Mouse (Mus musculus): ENCODE results near the gene Lmln.
"Not testable (repeated sequence)": the region's sequence is repeated elsewhere in the genome, so short reads cannot be mapped to it uniquely, and the experiment has no call there.

Gene Lmln

GRCm38 (mm10) chr16:33062024-33062681, at the start of gene Lmln:
Gene Lmln, plus strand, starts transcription at chr16:33062521.
- peak; percentile 64 for DNase-seq

- no peak for DNase-seq
Observed at GRCm38 (mm10) chr16:33013801-33014200, 48.5 kb upstream of the Lmln start.

GRCm38 (mm10) chr16:33014921-33015320, 47.4 kb upstream of the Lmln start:
- no peak for DNase-seq

GRCm38 (mm10) chr16:33015396-33015907, 46.9 kb upstream of the Lmln start:
- no peak for DNase-seq

GRCm38 (mm10) chr16:33015986-33016385, 46.3 kb upstream of the Lmln start:
- no peak for DNase-seq

GRCm38 (mm10) chr16:33017677-33018349, 44.5 kb upstream of the Lmln start:
- DNase-seq: no peak

- no peak for DNase-seq
Observed at GRCm38 (mm10) chr16:33019117-33019770, 43.1 kb upstream of the Lmln start.

- no peak for DNase-seq
Observed at GRCm38 (mm10) chr16:33021381-33021780, 40.9 kb upstream of the Lmln start.

- DNase-seq: peak; percentile 88
Observed at GRCm38 (mm10) chr16:33023750-33024149, 38.6 kb upstream of the Lmln start.

GRCm38 (mm10) chr16:33024456-33025104, 37.7 kb upstream of the Lmln start:
- DNase-seq: peak; percentile 12

- peak; percentile 41 for DNase-seq
Observed at GRCm38 (mm10) chr16:33026357-33026756, 36.0 kb upstream of the Lmln start.

- DNase-seq: no peak
Observed at GRCm38 (mm10) chr16:33036006-33036405, 26.3 kb upstream of the Lmln start.

GRCm38 (mm10) chr16:33042682-33043081, 19.6 kb upstream of the Lmln start:
- DNase-seq: no peak

- peak; percentile 23 for DNase-seq
Observed at GRCm38 (mm10) chr16:33043268-33043667, 19.1 kb upstream of the Lmln start.

GRCm38 (mm10) chr16:33048004-33048403, 14.3 kb upstream of the Lmln start:
- DNase-seq: no peak

GRCm38 (mm10) chr16:33048686-33049085, 13.6 kb upstream of the Lmln start:
- DNase-seq: no peak

- DNase-seq: no peak
Observed at GRCm38 (mm10) chr16:33049809-33050208, 12.5 kb upstream of the Lmln start.

GRCm38 (mm10) chr16:33053141-33053540, 9.2 kb upstream of the Lmln start:
- DNase-seq: no peak

- DNase-seq: not testable (repeated sequence)
Observed at GRCm38 (mm10) chr16:33054927-33055326, 7.4 kb upstream of the Lmln start.

- peak; percentile 26 for DNase-seq
Observed at GRCm38 (mm10) chr16:33055655-33056054, 6.7 kb upstream of the Lmln start.

GRCm38 (mm10) chr16:33056095-33056785, 6.1 kb upstream of the Lmln start, which contains the start of the genes Iqcg and Rpl35a:
Gene Iqcg, minus strand, starts transcription at chr16:33056218.
Gene Rpl35a, plus strand, starts transcription at chr16:33056453.
- DNase-seq: peak; percentile 90

- DNase-seq: no peak
Observed at GRCm38 (mm10) chr16:33056786-33057185, 5.5 kb upstream of the Lmln start.

All from thymus, postnatal 14 days (tissue).